Mouse (Mus musculus) ES-E14 (cell line): ENCODE results near the gene Hist1h1d. TPM values are rescaled to one million over a fixed set of nuclear protein-coding genes. Genes with fewer than 3 reads are reported as not detected.
"Not testable (repeated sequence)": the region's sequence is repeated elsewhere in the genome, so short reads cannot be mapped to it uniquely, and the experiment has no call there.

Experiments used
- DNase-seq: peaks from one replicate; pipeline ENCODE4 v3.0.0-alpha.2; 2013; ENCODE audit warnings: low read depth, low spot score
- H3K27ac ChIP-seq: 2 replicates; pipeline ENCODE4 v1.5.1; 2012; ENCODE audit warnings: low read depth, mild to moderate bottlenecking, low read length, moderate library complexity, mixed read lengths; ENCODE audit not compliant: poor library complexity, insufficient read depth, severe bottlenecking
- H3K36me3 ChIP-seq: 2 replicates; pipeline ENCODE4 v1.6.1; 2012; ENCODE audit warnings: mild to moderate bottlenecking, low read length, moderate library complexity, mixed read lengths; ENCODE audit not compliant: control insufficient read depth, poor library complexity, insufficient read depth, severe bottlenecking
- H3K4me1 ChIP-seq, 2 experiments: fragments of 150-350 bp in 1 of 2; sonication (generic) in 1 of 2; 2 replicates each; pipeline ENCODE4 v1.6.1; 2012; ENCODE audit warnings: low read length in 2 of 2, mild to moderate bottlenecking in 1 of 2, mixed read lengths in 1 of 2; ENCODE audit not compliant: control insufficient read depth in 2 of 2, insufficient read depth in 2 of 2, poor library complexity in 1 of 2
- H3K4me3 ChIP-seq, 2 experiments: fragments of 150-350 bp in 1 of 2; sonication (generic) in 1 of 2; 2 replicates each; pipeline ENCODE4 v1.5.1; 2012; ENCODE audit warnings: low read length in 2 of 2, low read depth in 1 of 2, mild to moderate bottlenecking in 1 of 2, mixed read lengths in 1 of 2; ENCODE audit not compliant: insufficient read depth in 1 of 2, poor library complexity in 1 of 2, severe bottlenecking in 1 of 2
- H3K9ac ChIP-seq: 2 replicates; pipeline ENCODE4 v1.6.1; 2012; ENCODE audit warnings: low read depth, mild to moderate bottlenecking, low read length, mixed read lengths; ENCODE audit not compliant: poor library complexity, insufficient read depth, severe bottlenecking
- H3K9me3 ChIP-seq: fragments of 150-350 bp; sonication (generic); 2 replicates; pipeline ENCODE4 v1.6.1; 2012; ENCODE audit warnings: low read depth, mild to moderate bottlenecking, low read length; ENCODE audit not compliant: control insufficient read depth, insufficient read depth
- CHD2 ChIP-seq: IDR thresholded peaks from 2 replicates; pipeline ENCODE4 v1.6.1; 2014; ENCODE audit warnings: mild to moderate bottlenecking, low read depth, low read length, inconsistent platforms
- HCFC1 ChIP-seq: IDR thresholded peaks from 2 replicates; pipeline ENCODE4 v1.6.1; 2012; ENCODE audit warnings: low read length, inconsistent platforms, borderline replicate concordance; ENCODE audit not compliant: insufficient read depth
- MAFK ChIP-seq: IDR thresholded peaks from 2 replicates; pipeline ENCODE4 v1.6.1; 2014; ENCODE audit warnings: mild to moderate bottlenecking, low read depth, low read length, inconsistent platforms; ENCODE audit not compliant: insufficient read depth
- ZC3H11A ChIP-seq: IDR thresholded peaks from 2 replicates; pipeline ENCODE4 v1.6.1; 2012; ENCODE audit warnings: low read depth, mild to moderate bottlenecking, inconsistent platforms, low read length, borderline replicate concordance
- ZNF384 ChIP-seq: IDR thresholded peaks from 2 replicates; pipeline ENCODE4 v1.6.1; 2012; ENCODE audit warnings: low read depth, low read length, inconsistent platforms
- in situ Hi-C, 2 experiments: fragments of 600-800 bp; cut with MboI; formaldehyde crosslinking; loops; one replicate each; pipeline ENCODE4 v1.15.1; 2025; ENCODE audit warnings: low sequenced_read_pairs in 2 of 2, inconsistent platforms in 1 of 2; ENCODE audit not compliant: unreplicated experiment in 2 of 2
- total RNA-seq: library from RNA; depleted of rRNA; stranded (reverse); fragments of 300-350 nt; gene quantifications from 2 replicates; pipeline ENCODE4 v1.2.3, GENCODE M21; 2012

Hist1h1d gene
- total RNA-seq, 1 experiment: 97.6 TPM

DNA sequence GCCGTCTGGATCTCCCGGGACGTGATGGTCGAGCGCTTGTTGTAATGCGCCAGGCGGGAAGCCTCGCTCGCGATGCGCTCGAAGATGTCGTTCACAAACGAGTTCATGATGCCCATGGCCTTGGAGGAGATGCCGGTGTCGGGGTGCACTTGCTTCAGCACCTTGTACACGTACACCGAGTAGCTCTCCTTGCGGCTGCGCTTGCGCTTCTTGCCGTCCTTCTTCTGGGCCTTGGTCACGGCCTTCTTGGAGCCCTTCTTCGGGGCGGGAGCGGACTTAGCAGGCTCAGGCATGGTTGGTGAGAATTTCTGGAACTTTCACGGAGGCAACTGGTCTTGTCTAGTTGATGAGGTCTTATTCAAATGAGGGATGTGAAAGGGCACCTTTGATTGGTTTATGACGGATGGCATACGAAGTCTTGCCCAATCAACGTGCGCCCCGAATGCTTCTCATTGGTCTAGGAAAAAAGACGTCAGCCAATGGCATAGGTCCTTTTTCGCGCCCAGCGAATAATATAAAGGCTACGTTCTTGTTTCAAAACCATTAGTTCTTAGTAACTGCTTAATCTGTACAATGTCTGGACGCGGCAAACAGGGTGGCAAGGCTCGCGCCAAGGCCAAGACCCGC is 20.9 kb downstream of the Hist1h1d start, which contains the start of the genes Hist1h2bf and Hist1h2ad:
TSS of gene Hist1h2bf (minus strand) at position 299 of the 627 bp plus-strand sequence.
TSS of gene Hist1h2ad (plus strand) at position 484 of the 627 bp plus-strand sequence.
- DNase-seq: peak; percentile 97
- not testable (repeated sequence) for H3K9me3 ChIP-seq, H3K36me3 ChIP-seq, H3K4me1 ChIP-seq
- Histone ChIP-seq H3K27ac (peak within 1 kb of the TSS; percentile 77), H3K9ac (peak within 1 kb of the TSS; percentile 85), H3K4me3 (peak within 1 kb of the TSS; percentile 47 to 56)
- in situ Hi-C loops: loop anchor here (25.0 kb wide), 2 partner anchors 1537 to 1837 kb away; partner anchors contain the start of genes Hist1h4j (in 2 of the 2), Hist1h2ag (in 1 of the 2), Hist1h2ah (in 1 of the 2) and Hist1h2bj (in 1 of the 2)
- TF ChIP-seq CHD2: peak; percentile 98

DNA sequence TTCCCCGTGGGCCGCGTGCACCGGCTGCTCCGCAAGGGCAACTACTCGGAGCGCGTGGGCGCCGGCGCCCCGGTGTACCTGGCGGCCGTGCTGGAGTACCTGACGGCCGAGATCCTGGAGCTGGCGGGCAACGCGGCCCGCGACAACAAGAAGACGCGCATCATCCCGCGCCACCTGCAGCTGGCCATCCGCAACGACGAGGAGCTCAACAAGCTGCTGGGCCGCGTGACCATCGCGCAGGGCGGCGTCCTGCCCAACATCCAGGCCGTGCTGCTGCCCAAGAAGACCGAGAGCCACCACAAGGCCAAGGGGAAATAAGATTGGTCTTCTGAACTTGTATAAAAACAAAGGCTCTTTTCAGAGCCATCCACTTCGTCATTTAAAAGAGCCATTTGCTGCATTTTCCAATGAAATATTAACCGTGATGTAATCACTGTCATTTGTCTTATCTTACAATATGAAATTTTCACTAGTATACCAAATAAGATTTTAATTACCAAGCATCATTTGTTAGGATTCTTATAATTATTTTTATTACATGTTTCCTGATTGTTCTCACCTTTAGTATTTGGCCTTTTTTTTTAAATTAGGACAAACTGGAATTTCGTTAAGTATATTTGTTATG is 21.6 kb downstream of the Hist1h1d start:
- not testable (repeated sequence) for H3K4me1 ChIP-seq, H3K9me3 ChIP-seq, H3K36me3 ChIP-seq, DNase-seq
- H3K27ac ChIP-seq: peak overlapping the region; percentile 55; the same call in 1 of the 2 replicates
- in situ Hi-C loops: loop anchor here (25.0 kb wide), 2 partner anchors 1537 to 1837 kb away; partner anchors contain the start of genes Hist1h4j (in 2 of the 2), Hist1h2ag (in 1 of the 2), Hist1h2ah (in 1 of the 2) and Hist1h2bj (in 1 of the 2)
- H3K4me3 ChIP-seq: peak overlapping the region; percentile 40 to 56
- H3K9ac ChIP-seq: peak overlapping the region; percentile 78; the same call in 1 of the 2 replicates

DNA sequence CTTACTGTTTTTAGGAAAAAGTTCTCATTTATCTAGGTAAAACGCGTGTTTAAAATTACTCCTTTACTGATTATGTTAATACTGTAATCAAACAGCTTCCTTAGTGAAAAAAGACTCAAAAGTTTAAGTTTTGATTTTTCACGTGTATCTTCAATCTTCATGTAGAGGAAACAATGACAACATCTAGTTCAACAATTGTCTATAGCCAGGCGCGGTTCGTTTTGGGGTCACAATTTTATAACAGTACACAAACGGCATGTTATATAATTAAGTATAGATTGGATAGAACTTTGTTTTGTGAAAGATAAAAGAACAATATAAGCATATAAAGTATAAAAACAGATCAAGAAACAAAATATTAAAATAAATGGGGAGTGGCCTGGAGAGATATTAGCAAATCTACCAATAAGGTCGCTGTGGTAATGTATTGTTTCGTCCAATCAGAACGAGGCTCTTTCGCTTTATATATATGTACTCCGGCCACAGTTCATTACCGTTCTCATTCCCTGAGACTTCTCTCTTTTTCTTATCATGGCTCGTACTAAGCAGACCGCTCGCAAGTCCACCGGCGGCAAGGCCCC is 22.3 kb downstream of the Hist1h1d start, which contains the start of gene Hist1h3d:
TSS of gene Hist1h3d (plus strand) at position 493 of the 581 bp plus-strand sequence.
- H3K9me3 ChIP-seq: no peaks in the 10 kb centered on the region
- H3K9ac ChIP-seq: peak within 1 kb of the TSS; percentile 83
- no peaks in the 10 kb centered on the region for H3K4me1 ChIP-seq
- in situ Hi-C loops: no loop called here
- no peak for TF ChIP-seq MAFK
- 0 out of 2 replicates have a peak, but pooled peaks have one; percentile 23 for TF ChIP-seq CHD2
- no peak for TF ChIP-seq ZC3H11A
- H3K4me3 ChIP-seq: peak within 1 kb of the TSS; percentile 70 to 74
- H3K27ac ChIP-seq: peak within 1 kb of the TSS; percentile 80
- DNase-seq: no peak
- H3K36me3 ChIP-seq: no peaks in the 10 kb centered on the region

DNA sequence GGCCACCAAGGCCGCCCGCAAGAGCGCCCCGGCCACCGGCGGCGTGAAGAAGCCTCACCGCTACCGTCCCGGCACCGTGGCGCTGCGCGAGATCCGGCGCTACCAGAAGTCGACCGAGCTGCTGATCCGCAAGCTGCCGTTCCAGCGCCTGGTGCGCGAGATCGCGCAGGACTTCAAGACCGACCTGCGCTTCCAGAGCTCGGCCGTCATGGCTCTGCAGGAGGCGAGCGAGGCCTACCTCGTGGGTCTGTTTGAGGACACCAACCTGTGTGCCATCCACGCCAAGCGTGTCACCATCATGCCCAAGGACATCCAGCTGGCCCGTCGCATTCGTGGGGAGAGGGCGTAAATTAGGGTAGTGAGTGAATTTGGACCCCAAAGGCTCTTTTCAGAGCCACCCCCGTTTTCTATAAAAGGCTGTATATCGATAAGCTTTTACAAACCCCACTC is 22.8 kb downstream of the Hist1h1d start:
- Histone ChIP-seq H3K9ac (peak overlapping the region; percentile 81), H3K4me3 (peak overlapping the region; percentile 70 to 74), H3K27ac (peak overlapping the region; percentile 80)
- DNase-seq, H3K4me1 ChIP-seq, H3K36me3 ChIP-seq, H3K9me3 ChIP-seq, in situ Hi-C loops: not testable (repeated sequence)

DNA sequence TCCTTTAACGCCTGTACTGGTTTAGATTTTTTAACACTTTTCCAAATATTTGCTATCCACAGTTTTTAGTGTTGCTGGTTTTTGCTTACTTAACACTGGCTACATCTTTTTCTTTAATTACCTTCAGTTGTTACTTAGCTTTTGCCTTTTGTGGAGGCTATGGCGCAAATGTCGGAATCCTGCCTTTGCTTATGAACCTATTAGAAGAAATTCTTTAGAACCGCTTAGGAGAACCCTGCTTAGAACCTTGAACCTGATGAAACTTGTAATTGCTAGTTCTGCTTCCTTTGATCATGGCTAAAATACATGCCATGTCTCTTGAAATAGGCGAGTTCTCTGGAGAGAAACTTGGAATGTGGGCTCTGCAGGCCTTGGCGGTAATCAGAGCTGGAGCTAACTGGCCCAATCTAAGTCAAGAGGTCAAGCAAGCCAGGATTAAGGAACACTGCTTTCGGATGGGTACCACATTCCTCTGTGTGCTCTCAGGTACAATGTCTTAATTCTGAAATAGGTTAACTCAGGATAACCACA is 23.4 kb downstream of the Hist1h1d start:
- Histone ChIP-seq H3K9ac (peak overlapping the region; percentile 83; the same call in 1 of the 2 replicates), H3K9me3 (no peaks in the 10 kb centered on the region), H3K27ac (peak overlapping the region; percentile 80; the same call in 1 of the 2 replicates), H3K4me3 (peak overlapping the region; percentile 70 to 74), H3K4me1 (no peaks in the 10 kb centered on the region), H3K36me3 (no peaks in the 10 kb centered on the region)
- TF ChIP-seq HCFC1 (no peak), ZNF384 (no peak), MAFK (no peak)
- DNase-seq: no peak
- in situ Hi-C loops: no loop called here
